21 mouse cellular contexts compared by ENCODE assay signal in the genomic region with DNA sequence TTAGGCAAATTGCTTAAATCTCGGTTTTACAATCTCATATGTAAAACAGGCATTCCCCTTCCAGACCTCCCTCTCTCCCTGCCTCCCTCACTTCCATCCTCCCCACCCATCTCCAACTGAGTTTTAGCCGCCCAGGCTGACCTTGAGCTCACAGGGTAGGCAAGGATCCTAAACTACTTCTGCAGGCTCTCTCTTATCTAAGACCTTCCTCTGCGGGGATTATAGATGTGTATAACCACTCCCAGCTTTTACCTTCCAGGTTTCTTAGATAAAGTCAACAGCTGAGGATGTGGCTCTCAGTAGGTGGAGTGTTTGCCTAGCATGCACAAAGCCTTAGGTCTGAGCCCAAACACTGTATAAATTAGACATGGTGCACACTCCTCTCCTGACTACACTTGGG. TPM values are rescaled to one million over a fixed set of nuclear protein-coding genes. Genes with fewer than 3 reads are reported as not detected.
DNase-seq lines count a peak whose midpoint lies in the region; ATAC-seq and TF ChIP-seq lines count a peak whose summit lies in the region.
"Had no signal": no experiment of that assay in that cellular context is flagged by ENCODE, and none has a peak within 500 bp of the region (broad histone marks: within the 10 kb centered on the region; RNA-seq: fewer than 3 reads in every experiment).

No protein-coding gene starts in this region.

- H3K9ac ChIP-seq in stomach, embryonic 15.5 days = no peak overlapping the region
- H3K9ac ChIP-seq in stomach, postnatal 0 days (ENCODE audit: low read length) = no peak overlapping the region
- no peak overlapping the region for H3K9ac ChIP-seq in MEL (ENCODE audit: control insufficient read depth, low read depth, low read length, poor library complexity, severe bottlenecking)
- no peak overlapping the region for H3K9ac ChIP-seq in liver, embryonic 13.5 days
- H3K9ac ChIP-seq: forebrain, postnatal 0 days; heart, embryonic 13.5 days; midbrain, embryonic 13.5 days had no signal

- ATAC-seq in stomach, embryonic 15.5 days (ENCODE audit: insufficient read depth, low FRiP score, low read depth) = peak; percentile 56
- ATAC-seq in stomach, postnatal 0 days (ENCODE audit: low FRiP score, low TSS enrichment) = no peak
- ATAC-seq in liver, embryonic 13.5 days (ENCODE audit: low read depth) = peak; percentile 75
- ATAC-seq: forebrain, postnatal 0 days; midbrain, embryonic 13.5 days had no signal

- no peaks in the 10 kb centered on the region for H3K27me3 ChIP-seq in stomach, embryonic 15.5 days (replicated peaks)
- H3K27me3 ChIP-seq in stomach, postnatal 0 days (ENCODE audit: control insufficient read depth, insufficient read depth, low read length) = no peaks in the 10 kb centered on the region
- no peaks in the 10 kb centered on the region for H3K27me3 ChIP-seq in MEL (ENCODE audit: control insufficient read depth in 1 of 2, insufficient read depth in 2 of 2, low read length in 2 of 2)
- no peaks in the 10 kb centered on the region for H3K27me3 ChIP-seq in liver, embryonic 13.5 days
- H3K27me3 ChIP-seq: heart, embryonic 13.5 days; midbrain, embryonic 13.5 days had no signal

- 63% methylated on average over 3 of the region's 3 CpGs for WGBS in stomach, embryonic 15.5 days
- WGBS in stomach, postnatal 0 days = 57% methylated on average over 3 of the region's 3 CpGs
- WGBS in liver, embryonic 13.5 days (ENCODE audit: insufficient replicate concordance) = 41% methylated on average over 3 of the region's 3 CpGs

- H3K9me3 ChIP-seq in stomach, embryonic 15.5 days = no peaks in the 10 kb centered on the region
- no peaks in the 10 kb centered on the region for H3K9me3 ChIP-seq in stomach, postnatal 0 days (ENCODE audit: control insufficient read depth, low read length)
- H3K9me3 ChIP-seq in MEL (replicated peaks; ENCODE audit: insufficient read depth, low read length) = no peaks in the 10 kb centered on the region
- no peaks in the 10 kb centered on the region for H3K9me3 ChIP-seq in liver, embryonic 13.5 days (replicated peaks)
- H3K9me3 ChIP-seq: G1E; heart, embryonic 13.5 days; midbrain, embryonic 13.5 days had no signal

- H3K36me3 ChIP-seq in stomach, embryonic 15.5 days = no peaks in the 10 kb centered on the region
- H3K36me3 ChIP-seq in stomach, postnatal 0 days (ENCODE audit: control insufficient read depth, insufficient read depth, low read length) = no peaks in the 10 kb centered on the region
- peaks cover 0 to 28% of the 10 kb centered on the region in 2 experiments; a peak in 2 of 4 replicates for H3K36me3 ChIP-seq in MEL (ENCODE audit: control insufficient read depth in 1 of 2, insufficient read depth in 2 of 2, low read length in 2 of 2)
- H3K36me3 ChIP-seq in liver, embryonic 13.5 days = no peaks in the 10 kb centered on the region
- H3K36me3 ChIP-seq: heart, embryonic 13.5 days; midbrain, embryonic 13.5 days had no signal

- no peaks in the 10 kb centered on the region; the same call in 1 of the 2 replicates for H3K4me1 ChIP-seq in stomach, embryonic 15.5 days
- no peaks in the 10 kb centered on the region for H3K4me1 ChIP-seq in stomach, postnatal 0 days (replicated peaks; ENCODE audit: control insufficient read depth, insufficient read depth)
- H3K4me1 ChIP-seq in MEL (ENCODE audit: control insufficient read depth in 1 of 2, insufficient read depth in 2 of 2, low read length in 2 of 2) = peaks cover 16 to 18% of the 10 kb centered on the region in 2 experiments
- peaks cover 34% of the 10 kb centered on the region for H3K4me1 ChIP-seq in liver, embryonic 13.5 days (replicated peaks)
- H3K4me1 ChIP-seq: midbrain, embryonic 13.5 days had no signal

- H3K4me2 ChIP-seq in stomach, embryonic 15.5 days = no peak overlapping the region
- no peak overlapping the region for H3K4me2 ChIP-seq in stomach, postnatal 0 days (replicated peaks; ENCODE audit: low read depth)
- no peak overlapping the region for H3K4me2 ChIP-seq in liver, embryonic 13.5 days
- H3K4me2 ChIP-seq: heart, embryonic 13.5 days; midbrain, embryonic 13.5 days had no signal

- no peak for TF ChIP-seq CTCF in stomach, postnatal 0 days (IDR thresholded peaks at IDR 0.05; ENCODE audit: low read depth)
- TF ChIP-seq CTCF in MEL (IDR thresholded peaks at IDR 0.05 in 2 of 3, conservative IDR thresholded peaks at IDR 0.05 in 1 of 3; ENCODE audit: control insufficient read depth in 1 of 3, insufficient read depth in 1 of 3, low read depth in 2 of 3, low read length in 3 of 3, poor library complexity in 1 of 3, severe bottlenecking in 1 of 3) = no peak

- no peak for TF ChIP-seq EP300 in stomach, postnatal 0 days (optimal IDR thresholded peaks at IDR 0.05)
- TF ChIP-seq EP300 in MEL (IDR thresholded peaks at IDR 0.05; ENCODE audit: low read depth in 1 of 2, low read length in 2 of 2) = peak in 1 of 2 experiments; percentile 30; a peak in 1 of 4 replicates

- peaks cover 7% of the 10 kb centered on the region for H3K79me2 ChIP-seq in MEL (ENCODE audit: control insufficient read depth, insufficient read depth, low read length, poor library complexity)

- H3K27ac ChIP-seq in stomach, embryonic 15.5 days = no peak overlapping the region
- no peak overlapping the region for H3K27ac ChIP-seq in stomach, postnatal 0 days (replicated peaks)
- H3K27ac ChIP-seq in MEL (ENCODE audit: control insufficient read depth, low read depth, low read length) = no peak overlapping the region
- no peak overlapping the region for H3K27ac ChIP-seq in liver, embryonic 13.5 days
- H3K27ac ChIP-seq: heart, adult 2 months; heart, embryonic 13.5 days; midbrain, embryonic 13.5 days had no signal

- TF ChIP-seq RAD21 in MEL (IDR thresholded peaks at IDR 0.05; ENCODE audit: low read depth, low read length) = no peak

- no peak overlapping the region for H3K4me3 ChIP-seq in stomach, embryonic 15.5 days (replicated peaks)
- no peak overlapping the region for H3K4me3 ChIP-seq in stomach, postnatal 0 days (ENCODE audit: low read depth, low read length)
- H3K4me3 ChIP-seq in MEL (ENCODE audit: control insufficient read depth in 1 of 2, insufficient read depth in 1 of 2, low read depth in 2 of 2, low read length in 2 of 2) = no peak overlapping the region
- no peak overlapping the region for H3K4me3 ChIP-seq in liver, embryonic 13.5 days (replicated peaks)
- H3K4me3 ChIP-seq: heart, adult 2 months; heart, embryonic 13.5 days; midbrain, embryonic 13.5 days had no signal

- TF ChIP-seq POLR2A in MEL (IDR thresholded peaks at IDR 0.05; ENCODE audit: control insufficient read depth in 1 of 2, insufficient read depth in 1 of 2, low read depth in 1 of 2, low read length in 2 of 2, poor library complexity in 1 of 2) = no peak

- no peak for DNase-seq in stomach, postnatal 0 days (ENCODE audit: low spot score)
- peak; percentile 37 for DNase-seq in MEL (ENCODE audit: low read depth, low spot score)
- peak; percentile 13 for DNase-seq in liver, embryonic 13.5 days
- no peak for DNase-seq in testis, postnatal 10 days (ENCODE audit: low spot score)
- no peak for DNase-seq in adrenal gland, postnatal 36 days
- no peak for DNase-seq in gastrocnemius, adult 8-10 months (ENCODE audit: low spot score in 2 of 2)
- DNase-seq: adrenal gland, postnatal 25 days; cerebellum, adult 11 months; cerebellum, postnatal 10 days; forebrain, postnatal 0 days; gastrocnemius, postnatal 36 days; heart, adult 2 months; heart, postnatal 14 days; kidney, adult 8-10 months; kidney, postnatal 10 days; lung, adult 18-20 months; lung, postnatal 10 days had no signal

TF ChIP-seq in MEL, 35 proteins besides CTCF, POLR2A, EP300 and RAD21 (continues in another document):
- no peak for TF ChIP-seq KAT2A (conservative IDR thresholded peaks at IDR 0.05; ENCODE audit: low read depth, low read length)
- no peak for TF ChIP-seq MAZ (IDR thresholded peaks at IDR 0.05; ENCODE audit: low read depth, low read length)
- TF ChIP-seq MAX (IDR thresholded peaks at IDR 0.05; ENCODE audit: low read length) = no peak
- no peak for TF ChIP-seq CHD1 (IDR thresholded peaks at IDR 0.05; ENCODE audit: low read depth, low read length)
- TF ChIP-seq MAFK (IDR thresholded peaks at IDR 0.05; ENCODE audit: borderline replicate concordance, low read depth, low read length) = no peak
- no peak for TF ChIP-seq ELF1 (IDR thresholded peaks at IDR 0.05; ENCODE audit: low read depth, low read length)
- TF ChIP-seq ZNF384 (IDR thresholded peaks at IDR 0.05; ENCODE audit: low read depth, low read length) = no peak
- no peak for TF ChIP-seq USF2 (IDR thresholded peaks at IDR 0.05; ENCODE audit: borderline replicate concordance in 1 of 2, insufficient read depth in 1 of 2, low read depth in 1 of 2, low read length in 2 of 2)
- TF ChIP-seq ZC3H11A (IDR thresholded peaks at IDR 0.05; ENCODE audit: low read depth, low read length) = no peak
- TF ChIP-seq MYC (IDR thresholded peaks at IDR 0.05; ENCODE audit: low read depth, low read length) = no peak
- TF ChIP-seq TCF12 (IDR thresholded peaks at IDR 0.05; ENCODE audit: low read depth, low read length) = no peak
- TF ChIP-seq ETS1 (IDR thresholded peaks at IDR 0.05; ENCODE audit: low read depth, low read length) = no peak
- TF ChIP-seq GATA1 (IDR thresholded peaks at IDR 0.05; ENCODE audit: low read depth, low read length) = no peak
- no peak for TF ChIP-seq SIN3A (IDR thresholded peaks at IDR 0.05; ENCODE audit: low read length)
- TF ChIP-seq GABPA (IDR thresholded peaks at IDR 0.05; ENCODE audit: low read depth, low read length) = no peak

RNA-seq across cellular contexts. Expression of a gene that starts 18.8 kb away (rescaled TPM):
- 5.8 and 6.2 TPM in 2 replicates for polyA plus RNA-seq in stomach, embryonic 15.5 days (2015; fragmentation: Nextera tagmentation; extraction: Ambion mirVana)
- 1.6 and 1.9 TPM in 2 replicates for polyA plus RNA-seq in stomach, postnatal 0 days (2015; fragmentation: Nextera tagmentation; extraction: Ambion mirVana)
- 11.9 and 13.3 TPM in 2 replicates for total RNA-seq in MEL (2012; rRNA removed)
- polyA plus RNA-seq in MEL (2012; ENCODE audit: insufficient read depth in 1 of 2, insufficient read length in 2 of 2, low read depth in 1 of 2, low replicate concordance in 2 of 2, missing spikeins in 1 of 2) = 10 to 100 TPM; 15.5 to 27.2 TPM
- 1.8 and 2.0 TPM in 2 replicates for polyA plus RNA-seq in liver, embryonic 13.5 days (2015; fragmentation: Nextera tagmentation; extraction: Ambion mirVana)
- total RNA-seq in adrenal gland, postnatal 36 days (2021) = 10 to 100 TPM; 20.4 to 25.2 TPM
- total RNA-seq in gastrocnemius, adult 8-10 months (2022) = 1 to 10 TPM; 6.2 to 7.8 (median 7.2) TPM

RNA-seq across cellular contexts. Expression of a gene that starts 51.5 kb away (rescaled TPM):
- 15.9 and 21.6 TPM in 2 replicates for polyA plus RNA-seq in stomach, embryonic 15.5 days (2015; fragmentation: Nextera tagmentation; extraction: Ambion mirVana)
- 4.3 and 4.5 TPM in 2 replicates for polyA plus RNA-seq in stomach, postnatal 0 days (2015; fragmentation: Nextera tagmentation; extraction: Ambion mirVana)
- 56.3 and 57.3 TPM in 2 replicates for total RNA-seq in MEL (2012; rRNA removed)
- polyA plus RNA-seq in MEL (2012; ENCODE audit: insufficient read depth in 1 of 2, insufficient read length in 2 of 2, low read depth in 1 of 2, low replicate concordance in 2 of 2, missing spikeins in 1 of 2) = 100 to 1,000 TPM in 1 of 2 experiments, 10 to 100 TPM in 1; 58.7 to 131 TPM
- polyA plus RNA-seq in liver, embryonic 13.5 days (2015; fragmentation: Nextera tagmentation; extraction: Ambion mirVana) = 12.0 and 16.6 TPM in 2 replicates
- 10 to 100 TPM; 32.8 to 34.5 TPM for total RNA-seq in adrenal gland, postnatal 36 days (2021)
- total RNA-seq in gastrocnemius, adult 8-10 months (2022) = 10 to 100 TPM; 18.7 to 29.7 (median 24.3) TPM

Comparison
In these comparisons a context has a peak if more than half of its experiments do, and no peak if none do; other contexts are left out.
1. DNase-seq: peak in MEL (single experiment) and liver, embryonic 13.5 days (single experiment); none in stomach, postnatal 0 days (single experiment), testis, postnatal 10 days (single experiment), adrenal gland, postnatal 36 days (0 of 2) and gastrocnemius, adult 8-10 months (0 of 2).